Mouse (Mus musculus) embryonic facial prominence, embryonic 12.5 days (tissue): Measurements from ENCODE around the gene Dpf1. TPM values are rescaled to one million over a fixed set of nuclear protein-coding genes. Genes with fewer than 3 reads are reported as not detected.

Experiments used
- ATAC-seq: fragments of 200-750 bp; cut with Nextera tagmentation; 2 replicates; pipeline ENCODE4 v1.8.0; 2017; ENCODE audit not compliant: insufficient number of reproducible peaks, insufficient read depth, low FRiP score, low TSS enrichment
- H3K27ac ChIP-seq: fragments of 300-500 bp; sonication (generic); 2 replicates; pipeline ENCODE4 v1.5.1; 2016; ENCODE audit warnings: mild to moderate bottlenecking
- H3K27me3 ChIP-seq: fragments of 300-500 bp; sonication (generic); 2 replicates; pipeline ENCODE4 v1.6.1; 2016; ENCODE audit warnings: mild to moderate bottlenecking, moderate library complexity
- H3K36me3 ChIP-seq: fragments of 300-500 bp; sonication (generic); 2 replicates; pipeline ENCODE4 v1.6.1; 2016; ENCODE audit warnings: mild to moderate bottlenecking
- H3K4me1 ChIP-seq: fragments of 300-500 bp; sonication (generic); 2 replicates; pipeline ENCODE4 v1.6.1; 2016
- H3K4me2 ChIP-seq: fragments of 300-500 bp; sonication (generic); replicated peaks from 2 replicates; pipeline ENCODE4 v1.6.1; 2016; ENCODE audit warnings: mild to moderate bottlenecking, moderate library complexity
- H3K4me3 ChIP-seq: fragments of 300-500 bp; sonication (generic); 2 replicates; pipeline ENCODE4 v1.5.1; 2016; ENCODE audit warnings: mild to moderate bottlenecking
- H3K9ac ChIP-seq: fragments of 300-500 bp; sonication (generic); 2 replicates; pipeline ENCODE4 v1.6.1; 2016; ENCODE audit warnings: mild to moderate bottlenecking, moderate library complexity
- H3K9me3 ChIP-seq: fragments of 300-500 bp; sonication (generic); 2 replicates; pipeline ENCODE4 v1.6.1; 2016; ENCODE audit warnings: mild to moderate bottlenecking, moderate library complexity
- WGBS: fragments of 180-500 bp; shearing (Covaris S2); methylation state at CpG from one replicate; pipeline ENCODE4 v1.1.7; 2016; 5-methylcytosine and 5-hydroxymethylcytosine counted together
- polyA plus RNA-seq: library from polyadenylated mRNA; unstranded; fragments of >200 nt; fragmentation: Nextera tagmentation; extraction: Ambion mirVana; gene quantifications from 2 replicates; pipeline ENCODE4 v1.2.1, GENCODE M21; 2016

Dpf1 gene
- polyA plus RNA-seq, 1 experiment from 2014 or later: 25.7 TPM

DNA sequence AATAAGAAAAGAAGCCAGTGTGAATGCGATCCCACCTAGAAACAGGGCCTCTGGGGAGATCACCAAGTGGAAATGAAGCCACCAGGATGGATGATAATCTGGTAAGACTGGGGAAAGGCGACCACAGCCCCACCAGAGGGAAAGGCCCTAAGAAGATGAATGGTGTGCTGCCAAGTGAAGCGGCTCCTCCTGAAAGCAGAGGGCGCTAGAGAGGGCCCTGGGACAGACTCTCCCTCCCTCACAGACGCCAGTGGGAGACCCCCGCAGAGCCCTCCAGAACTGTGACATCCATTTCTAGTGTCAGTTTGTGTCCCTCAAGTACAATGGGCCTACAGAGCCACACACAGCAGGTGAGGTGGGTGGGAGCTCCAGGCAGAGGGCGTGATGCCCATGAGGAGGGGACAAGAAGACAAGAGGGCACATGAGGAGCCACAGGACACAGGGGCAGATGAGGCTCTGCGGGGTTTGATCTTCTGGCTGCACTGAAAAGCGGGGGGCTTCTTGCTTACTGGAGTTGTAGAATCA, 33.1 kb downstream of the Dpf1 start:
- WGBS: 74% methylated on average over 9 of the region's 9 CpGs
- no peak overlapping the region for H3K27ac ChIP-seq
- ATAC-seq: no peak
- no peaks in the 10 kb centered on the region for H3K9me3 ChIP-seq
- H3K27me3 ChIP-seq: no peaks in the 10 kb centered on the region
- no peak overlapping the region for H3K4me3 ChIP-seq
- H3K9ac ChIP-seq: no peak overlapping the region
- H3K36me3 ChIP-seq: peaks cover 10% of the 10 kb centered on the region
- peaks cover 3% of the 10 kb centered on the region for H3K4me1 ChIP-seq
- H3K4me2 ChIP-seq: no peak overlapping the region

DNA sequence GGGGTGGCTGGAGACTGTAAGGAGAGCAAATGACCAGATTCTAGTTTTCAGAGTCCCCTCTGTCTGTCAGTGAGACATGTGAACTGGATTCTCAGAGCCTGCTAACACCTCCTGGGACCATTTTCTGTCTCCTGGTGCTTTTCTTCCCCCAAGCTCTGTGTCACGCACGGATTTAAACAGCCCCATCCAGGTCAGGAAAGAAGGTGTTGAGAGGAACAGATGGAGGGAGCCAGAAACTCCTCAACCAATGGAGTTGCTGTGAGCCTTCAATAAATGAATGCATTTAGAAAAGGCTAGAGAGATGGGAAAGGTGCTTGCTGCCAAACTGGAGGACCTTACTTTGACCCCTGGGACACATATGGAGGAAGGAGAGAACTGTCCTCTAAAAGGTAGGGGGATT, 34.0 kb downstream of the Dpf1 start:
- H3K36me3 ChIP-seq: peaks cover 5% of the 10 kb centered on the region; the same call in 1 of the 2 replicates
- peaks cover 12% of the 10 kb centered on the region for H3K4me1 ChIP-seq
- no peak overlapping the region for H3K9ac ChIP-seq
- no peak overlapping the region for H3K4me2 ChIP-seq
- H3K4me3 ChIP-seq: no peak overlapping the region
- WGBS: 89% methylated on average over 2 of the region's 2 CpGs
- no peaks in the 10 kb centered on the region for H3K9me3 ChIP-seq
- ATAC-seq: no peak
- no peaks in the 10 kb centered on the region for H3K27me3 ChIP-seq
- H3K27ac ChIP-seq: no peak overlapping the region

DNA sequence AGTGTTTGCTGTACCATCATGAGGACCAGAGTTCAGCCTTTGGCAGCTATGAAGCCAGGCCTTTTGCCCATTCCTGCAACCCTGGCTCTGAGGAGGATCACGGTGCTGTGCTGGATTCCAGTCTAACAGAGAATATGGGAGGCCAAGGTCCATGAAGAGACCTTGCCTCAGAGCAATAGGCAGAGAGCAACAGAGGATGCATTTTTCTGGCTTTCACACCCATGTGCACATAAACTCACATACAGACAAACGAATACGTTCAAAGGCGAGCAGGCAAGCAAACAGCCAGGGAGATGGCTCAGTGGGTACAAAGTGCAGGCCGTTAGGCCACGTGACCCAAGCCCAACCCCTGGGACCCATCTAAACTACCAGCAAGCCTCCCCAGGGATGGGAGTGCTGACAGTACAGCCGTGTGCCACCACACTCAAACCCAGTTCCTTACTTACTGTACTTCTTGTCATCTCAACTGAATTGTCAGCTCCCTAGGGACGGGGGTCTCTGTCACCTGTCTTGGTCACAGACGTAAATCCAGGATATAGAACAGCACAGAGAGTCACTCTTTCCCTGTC, 34.7 kb downstream of the Dpf1 start:
- 86% methylated on average over 9 of the region's 9 CpGs for WGBS
- no peak overlapping the region for H3K9ac ChIP-seq
- no peaks in the 10 kb centered on the region for H3K9me3 ChIP-seq
- no peak overlapping the region for H3K4me2 ChIP-seq
- H3K36me3 ChIP-seq: peaks cover 5% of the 10 kb centered on the region; the same call in 1 of the 2 replicates
- ATAC-seq: no peak
- peaks cover 12% of the 10 kb centered on the region for H3K4me1 ChIP-seq
- H3K4me3 ChIP-seq: no peak overlapping the region
- no peak overlapping the region for H3K27ac ChIP-seq
- H3K27me3 ChIP-seq: no peaks in the 10 kb centered on the region

DNA sequence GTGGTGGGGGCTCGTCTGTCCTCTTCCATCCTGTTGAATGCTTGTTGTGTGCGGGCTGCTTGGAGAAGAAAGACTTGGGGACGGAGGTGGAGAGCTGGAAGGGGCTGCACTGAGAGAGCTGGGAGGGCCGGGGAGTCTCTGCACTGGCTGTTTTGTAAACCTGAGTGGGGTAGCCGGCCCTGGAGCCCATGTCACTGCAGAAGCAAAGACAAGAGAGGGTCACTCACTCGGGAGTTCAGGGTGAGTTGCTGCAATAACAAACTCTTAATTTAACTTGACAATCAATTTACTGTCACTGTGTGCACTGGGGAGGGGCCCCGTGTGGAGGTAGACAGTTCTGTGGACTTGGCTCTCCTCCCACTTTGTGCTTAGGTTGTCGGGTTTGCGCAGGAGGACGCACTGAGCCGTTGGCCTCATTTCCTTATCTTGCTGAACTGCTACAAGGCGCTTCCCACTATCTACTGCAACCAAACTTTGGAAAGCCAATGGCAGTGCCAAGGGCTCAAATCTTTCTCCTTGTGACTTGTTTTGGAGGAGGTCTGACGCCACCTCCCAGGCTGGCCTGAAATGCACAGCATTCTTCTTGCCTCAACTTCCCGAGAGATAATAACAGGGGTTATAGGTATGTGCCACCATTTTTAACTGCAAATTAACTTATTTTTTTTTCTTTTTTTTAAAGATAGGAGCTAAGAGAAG, 35.4 kb downstream of the Dpf1 start:
- Histone ChIP-seq H3K4me3 (no peak overlapping the region), H3K27ac (no peak overlapping the region), H3K4me2 (no peak overlapping the region), H3K27me3 (no peaks in the 10 kb centered on the region), H3K36me3 (peaks cover 5% of the 10 kb centered on the region; the same call in 1 of the 2 replicates), H3K4me1 (peaks cover 12% of the 10 kb centered on the region), H3K9me3 (no peaks in the 10 kb centered on the region), H3K9ac (no peak overlapping the region)
- WGBS: 67% methylated on average over 14 of the region's 14 CpGs
- ATAC-seq: no peak

DNA sequence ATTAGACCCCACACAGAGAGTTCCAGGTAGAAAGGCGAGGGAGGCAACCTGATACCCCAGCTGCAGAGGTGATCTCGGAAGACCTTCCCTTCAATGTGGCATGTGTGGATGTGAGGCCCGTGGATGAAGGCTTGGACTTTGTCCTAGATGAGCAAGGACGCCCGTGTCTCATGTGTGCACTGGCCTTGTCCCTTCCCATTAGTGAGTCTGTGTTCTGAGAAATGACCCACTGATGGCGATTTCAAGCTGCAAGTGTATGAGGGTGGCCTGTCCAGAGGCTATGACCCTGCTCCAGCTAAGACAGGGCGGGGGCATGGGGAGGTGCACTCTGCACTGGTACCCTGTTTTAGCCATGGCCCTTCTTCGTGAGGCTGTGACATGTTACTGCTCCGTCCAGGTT, 36.5 kb downstream of the Dpf1 start:
- H3K9ac ChIP-seq: no peak overlapping the region
- H3K4me3 ChIP-seq: no peak overlapping the region
- no peak overlapping the region for H3K4me2 ChIP-seq
- H3K36me3 ChIP-seq: peaks cover 9% of the 10 kb centered on the region; the same call in 1 of the 2 replicates
- no peak for ATAC-seq
- no peak overlapping the region for H3K27ac ChIP-seq
- no peaks in the 10 kb centered on the region for H3K9me3 ChIP-seq
- no peaks in the 10 kb centered on the region for H3K27me3 ChIP-seq
- WGBS: 75% methylated on average over 9 of the region's 9 CpGs
- H3K4me1 ChIP-seq: peaks cover 12% of the 10 kb centered on the region

DNA sequence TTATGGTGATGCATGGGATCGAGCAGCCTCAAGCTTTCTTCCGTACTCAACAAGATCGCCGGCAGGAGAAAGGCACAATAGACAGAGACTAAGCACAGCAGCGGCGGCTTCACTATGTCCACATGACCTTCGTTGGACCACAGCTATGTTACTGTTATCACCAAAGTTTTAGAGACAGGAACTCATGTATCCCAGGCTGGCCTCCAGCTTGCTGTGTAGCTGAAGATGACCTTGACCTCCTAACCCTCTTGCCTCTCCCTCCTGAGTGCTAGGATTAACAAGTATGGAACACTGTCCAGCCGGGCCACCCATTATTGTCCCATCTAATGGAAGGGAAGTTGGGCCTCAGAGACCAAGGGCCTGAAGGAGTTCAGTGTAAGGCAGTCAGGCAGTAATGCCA, 37.1 kb downstream of the Dpf1 start:
- Histone ChIP-seq H3K4me3 (no peak overlapping the region), H3K9me3 (no peaks in the 10 kb centered on the region), H3K27ac (no peak overlapping the region), H3K9ac (no peak overlapping the region), H3K4me1 (peaks cover 12% of the 10 kb centered on the region), H3K27me3 (no peaks in the 10 kb centered on the region), H3K36me3 (peaks cover 9% of the 10 kb centered on the region; the same call in 1 of the 2 replicates), H3K4me2 (no peak overlapping the region)
- no peak for ATAC-seq
- 93% methylated on average over 8 of the region's 8 CpGs for WGBS

DNA sequence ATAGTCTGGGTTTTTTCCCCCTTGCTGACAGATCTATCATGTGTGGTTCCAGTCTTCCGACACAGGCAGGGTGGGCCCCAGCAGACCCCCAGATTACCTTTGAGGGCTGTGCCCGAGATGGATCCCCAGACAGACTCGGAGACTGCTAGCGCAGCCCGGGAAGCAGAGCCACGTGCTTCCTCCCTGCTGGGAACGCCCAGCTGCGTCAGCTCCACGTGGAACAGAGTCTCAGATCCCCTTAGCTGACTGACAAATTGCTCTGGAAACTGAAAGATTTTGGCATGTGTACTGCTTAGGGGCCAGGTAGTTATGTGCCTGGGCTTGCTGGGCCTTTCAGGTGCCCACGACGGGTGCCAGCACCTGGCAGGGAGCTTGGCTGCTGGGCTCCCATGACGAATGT, 38.0 kb downstream of the Dpf1 start:
- peaks cover 12% of the 10 kb centered on the region for H3K4me1 ChIP-seq
- no peak for ATAC-seq
- H3K36me3 ChIP-seq: peaks cover 9% of the 10 kb centered on the region; the same call in 1 of the 2 replicates
- H3K4me3 ChIP-seq: no peak overlapping the region
- H3K27ac ChIP-seq: peak overlapping the region; percentile 67
- no peaks in the 10 kb centered on the region for H3K9me3 ChIP-seq
- no peak overlapping the region for H3K4me2 ChIP-seq
- no peaks in the 10 kb centered on the region for H3K27me3 ChIP-seq
- H3K9ac ChIP-seq: no peak overlapping the region
- 65% methylated on average over 12 of the region's 12 CpGs for WGBS

DNA sequence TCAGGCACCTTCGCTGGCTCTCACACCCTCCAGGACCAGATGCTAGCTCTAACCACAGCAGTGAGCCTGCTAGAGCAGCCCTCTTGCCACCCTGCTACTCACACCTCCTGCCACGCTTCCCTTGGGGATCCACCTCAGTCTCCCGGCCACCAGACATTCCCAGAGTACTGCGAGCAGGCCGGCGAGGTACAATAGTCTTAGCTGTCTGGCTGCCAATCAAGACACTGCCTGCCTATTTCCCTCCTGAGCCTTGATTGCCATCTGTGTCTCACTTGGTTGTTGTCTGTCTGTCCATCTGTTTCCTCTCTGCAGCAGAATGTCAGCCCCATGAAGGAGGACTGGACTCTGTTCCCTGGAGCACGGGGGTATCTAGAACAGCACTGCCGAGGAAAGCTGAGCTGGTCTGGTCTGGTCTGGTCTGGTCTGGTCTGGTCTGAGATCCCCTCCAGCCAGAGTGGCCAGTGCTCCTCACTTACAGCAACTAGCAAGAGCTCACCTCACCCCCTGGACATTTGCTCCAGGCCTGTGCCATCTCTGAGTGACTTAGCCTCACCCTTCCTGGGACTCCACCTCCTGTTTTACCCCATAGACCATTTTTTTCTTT, 38.8 kb downstream of the Dpf1 start:
- Histone ChIP-seq H3K27me3 (no peaks in the 10 kb centered on the region), H3K4me2 (no peak overlapping the region), H3K27ac (peak overlapping the region; percentile 67), H3K4me3 (no peak overlapping the region), H3K36me3 (peaks cover 14% of the 10 kb centered on the region), H3K4me1 (peaks cover 12% of the 10 kb centered on the region), H3K9ac (peak overlapping the region; percentile 8; the same call in 1 of the 2 replicates), H3K9me3 (no peaks in the 10 kb centered on the region)
- no peak for ATAC-seq
- 48% methylated on average over 8 of the region's 8 CpGs for WGBS

DNA sequence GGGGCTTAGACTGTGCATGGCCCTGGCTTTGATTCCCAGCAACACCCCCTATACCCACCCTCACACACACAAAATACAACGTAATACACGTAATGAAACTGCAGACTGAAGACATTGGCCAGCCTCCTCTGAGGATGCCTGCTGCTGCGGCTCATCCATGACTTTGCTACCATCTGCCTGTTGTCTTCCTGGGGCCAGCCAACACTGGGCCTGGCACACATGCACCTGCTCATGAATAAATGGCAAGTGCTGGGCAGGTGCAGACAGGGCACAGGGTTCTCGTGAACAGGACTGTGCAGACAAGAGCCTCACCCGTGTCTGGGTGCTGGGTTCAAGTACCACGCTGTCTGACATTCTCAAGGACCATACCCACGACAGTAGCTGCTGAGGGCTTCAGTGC, 40.0 kb downstream of the Dpf1 start:
- no peak overlapping the region for H3K9ac ChIP-seq
- no peak overlapping the region for H3K27ac ChIP-seq
- H3K4me3 ChIP-seq: no peak overlapping the region
- H3K4me1 ChIP-seq: peaks cover 12% of the 10 kb centered on the region
- no peak for ATAC-seq
- no peaks in the 10 kb centered on the region for H3K9me3 ChIP-seq
- H3K36me3 ChIP-seq: peaks cover 19% of the 10 kb centered on the region
- WGBS: 93% methylated on average over 7 of the region's 7 CpGs
- no peak overlapping the region for H3K4me2 ChIP-seq
- H3K27me3 ChIP-seq: no peaks in the 10 kb centered on the region

DNA sequence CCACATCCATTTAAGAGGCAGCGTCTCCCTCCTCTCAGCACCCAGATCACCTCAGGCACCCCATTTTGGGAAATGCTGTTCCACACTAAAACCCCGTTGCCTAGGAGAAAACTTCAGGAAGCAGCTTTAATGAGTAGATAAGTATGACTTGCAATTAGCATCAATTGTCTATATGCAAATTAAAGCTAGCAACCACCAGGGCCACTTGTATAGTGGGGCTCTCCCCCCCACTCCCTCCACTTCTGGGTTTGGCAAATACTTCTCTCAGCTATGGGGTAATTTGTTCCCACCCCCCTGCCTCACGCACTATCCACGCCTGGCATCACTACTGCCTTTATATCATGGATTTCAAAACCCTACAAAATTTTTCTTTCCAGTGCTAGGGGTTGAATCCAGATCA, 41.8 kb downstream of the Dpf1 start:
- Histone ChIP-seq H3K4me1 (peaks cover 12% of the 10 kb centered on the region), H3K4me3 (no peak overlapping the region), H3K9ac (no peak overlapping the region), H3K9me3 (no peaks in the 10 kb centered on the region), H3K27ac (no peak overlapping the region), H3K36me3 (peaks cover 30% of the 10 kb centered on the region), H3K27me3 (no peaks in the 10 kb centered on the region), H3K4me2 (no peak overlapping the region)
- WGBS: 79% methylated on average over 4 of the region's 4 CpGs
- ATAC-seq: no peak

DNA sequence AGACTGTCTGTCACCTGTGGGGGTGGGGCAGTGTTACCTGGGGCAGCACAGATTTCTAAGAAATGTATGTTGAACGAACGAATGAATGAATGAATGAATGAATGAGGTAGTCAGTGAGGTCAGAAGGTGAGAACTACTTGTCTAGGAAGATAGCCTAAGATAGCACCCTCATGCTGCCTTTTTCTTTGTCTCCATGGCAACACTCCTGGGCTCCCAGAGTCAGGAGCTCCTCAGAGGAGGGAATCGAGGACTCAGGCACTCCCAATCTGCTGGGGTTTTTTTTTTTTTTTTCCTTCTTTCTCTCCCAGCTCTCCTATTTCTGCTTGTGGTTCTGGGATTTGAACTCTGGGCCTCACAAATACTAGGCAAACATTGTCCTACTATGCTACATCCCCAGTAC, 42.5 kb downstream of the Dpf1 start:
- Histone ChIP-seq H3K27ac (no peak overlapping the region), H3K36me3 (peaks cover 36% of the 10 kb centered on the region), H3K4me3 (no peak overlapping the region), H3K4me1 (peaks cover 12% of the 10 kb centered on the region), H3K27me3 (no peaks in the 10 kb centered on the region), H3K9me3 (no peaks in the 10 kb centered on the region), H3K4me2 (no peak overlapping the region), H3K9ac (no peak overlapping the region)
- ATAC-seq: no peak
- 75% methylated on average over 3 of the region's 3 CpGs for WGBS

DNA sequence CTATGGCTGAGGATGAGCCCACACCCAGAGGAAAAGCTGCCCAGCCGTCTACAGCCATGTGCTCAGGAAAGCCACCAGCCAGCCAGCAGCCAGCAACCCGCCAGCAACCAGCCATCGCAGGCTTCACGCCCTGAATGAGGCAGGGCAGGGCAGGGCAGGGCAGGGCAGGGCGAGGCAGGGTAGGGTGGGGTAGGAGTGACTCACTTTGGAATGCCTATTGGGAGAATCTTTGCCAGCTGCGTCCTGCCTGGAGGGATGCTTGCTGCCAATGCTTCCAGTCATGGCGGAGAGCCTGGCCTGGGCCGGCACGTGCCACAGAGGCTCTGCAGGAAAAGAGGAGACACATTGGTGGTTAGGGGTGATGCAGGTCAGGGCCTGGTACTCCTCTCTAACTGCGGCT, 46.7 kb downstream of the Dpf1 start:
- no peaks in the 10 kb centered on the region for H3K27me3 ChIP-seq
- H3K4me2 ChIP-seq: no peak overlapping the region
- ATAC-seq: no peak
- H3K9ac ChIP-seq: no peak overlapping the region
- WGBS: 87% methylated on average over 10 of the region's 10 CpGs
- no peak overlapping the region for H3K4me3 ChIP-seq
- peaks cover 40% of the 10 kb centered on the region for H3K36me3 ChIP-seq
- no peak overlapping the region for H3K27ac ChIP-seq
- H3K4me1 ChIP-seq: no peaks in the 10 kb centered on the region
- no peaks in the 10 kb centered on the region for H3K9me3 ChIP-seq
